Mouse (Mus musculus): ENCODE data around the gene Pnpla5.
"Not testable (repeated sequence)": the region's sequence is repeated elsewhere in the genome, so short reads cannot be mapped to it uniquely, and the experiment has no call there.

Gene Pnpla5

GRCm38 (mm10) chr15:84116466-84116865, 6.5 kb downstream of the Pnpla5 start:
- DNase-seq (ENCODE audit: low spot score), result no peak

- DNase-seq (ENCODE audit: low spot score), result no peak
Observed at GRCm38 (mm10) chr15:84115727-84116126, 7.2 kb downstream of the Pnpla5 start.

GRCm38 (mm10) chr15:84113873-84114272, 9.1 kb downstream of the Pnpla5 start:
- no peak for DNase-seq (ENCODE audit: low spot score)

- DNase-seq (ENCODE audit: low spot score), result no peak
Observed at GRCm38 (mm10) chr15:84108899-84109298, 14.1 kb downstream of the Pnpla5 start.

- no peak for DNase-seq (ENCODE audit: low spot score)
Observed at GRCm38 (mm10) chr15:84105924-84106500, 17.0 kb downstream of the Pnpla5 start.

GRCm38 (mm10) chr15:84105105-84105923, 17.7 kb downstream of the Pnpla5 start, which contains the start of gene Sult4a1:
Sult4a1 (minus strand) TSS chr15:84105754.
- DNase-seq (ENCODE audit: low spot score), result no peak

- no peak for DNase-seq (ENCODE audit: low spot score)
Observed at GRCm38 (mm10) chr15:84104626-84105025, 18.3 kb downstream of the Pnpla5 start.

GRCm38 (mm10) chr15:84097536-84097935, 25.4 kb downstream of the Pnpla5 start:
- DNase-seq (ENCODE audit: low spot score), result not testable (repeated sequence)

- no peak for DNase-seq (ENCODE audit: low spot score)
Observed at GRCm38 (mm10) chr15:84096051-84096450, 26.9 kb downstream of the Pnpla5 start.

- no peak for DNase-seq (ENCODE audit: low spot score)
Observed at GRCm38 (mm10) chr15:84094921-84095320, 28.1 kb downstream of the Pnpla5 start.

- no peak for DNase-seq (ENCODE audit: low spot score)
Observed at GRCm38 (mm10) chr15:84086775-84087174, 36.2 kb downstream of the Pnpla5 start.

GRCm38 (mm10) chr15:84086364-84086763, 36.6 kb downstream of the Pnpla5 start:
- no peak for DNase-seq (ENCODE audit: low spot score)

- DNase-seq (ENCODE audit: low spot score), result no peak
Observed at GRCm38 (mm10) chr15:84080069-84080468, 42.9 kb downstream of the Pnpla5 start.

- DNase-seq (ENCODE audit: low spot score), result no peak
Observed at GRCm38 (mm10) chr15:84079519-84079918, 43.5 kb downstream of the Pnpla5 start.

- DNase-seq (ENCODE audit: low spot score), result no peak
Observed at GRCm38 (mm10) chr15:84078667-84079066, 44.3 kb downstream of the Pnpla5 start.

- DNase-seq (ENCODE audit: low spot score), result no peak
Observed at GRCm38 (mm10) chr15:84077151-84077550, 45.8 kb downstream of the Pnpla5 start.

- no peak for DNase-seq (ENCODE audit: low spot score)
Observed at GRCm38 (mm10) chr15:84074705-84075185, 48.2 kb downstream of the Pnpla5 start.

GRCm38 (mm10) chr15:84073911-84074704, 48.9 kb downstream of the Pnpla5 start:
- DNase-seq (ENCODE audit: low spot score), result peak; percentile 45

GRCm38 (mm10) chr15:84073058-84073457, 49.9 kb downstream of the Pnpla5 start:
- DNase-seq (ENCODE audit: low spot score), result no peak

GRCm38 (mm10) chr15:84072226-84072625, 50.7 kb downstream of the Pnpla5 start:
- peak; percentile 40 for DNase-seq (ENCODE audit: low spot score)

- no peak for DNase-seq (ENCODE audit: low spot score)
Observed at GRCm38 (mm10) chr15:84070116-84070676, 52.8 kb downstream of the Pnpla5 start.

- DNase-seq (ENCODE audit: low spot score), result no peak
Observed at GRCm38 (mm10) chr15:84069455-84070050, 53.4 kb downstream of the Pnpla5 start.

All from urinary bladder, postnatal 14 days (tissue).